Comparison of ENCODE assay signal across 16 mouse cellular contexts in genomic region chr11:116260259-116260658, GRCm38 (mm10). TPM values are rescaled to one million over a fixed set of nuclear protein-coding genes. Genes with fewer than 3 reads are reported as not detected.
DNase-seq lines count a peak whose midpoint lies in the region; ATAC-seq and TF ChIP-seq lines count a peak whose summit lies in the region.
"Had no signal": no experiment of that assay in that cellular context is flagged by ENCODE, and none has a peak within 500 bp of the region (broad histone marks: within the 10 kb centered on the region; RNA-seq: fewer than 3 reads in every experiment).

No protein-coding gene starts in this region.

- no peak for TF ChIP-seq POLR2A in kidney, adult 2 months (IDR thresholded peaks at IDR 0.05; ENCODE audit: low read depth, low read length)
- no peak for TF ChIP-seq POLR2A in lung, adult 2 months (IDR thresholded peaks at IDR 0.05; ENCODE audit: borderline replicate concordance, extremely low read depth, low read depth, low read length)

- H3K4me2 ChIP-seq in kidney, embryonic 14.5 days (replicated peaks; ENCODE audit: low read depth, low read length), result no peak overlapping the region
- no peak overlapping the region for H3K4me2 ChIP-seq in embryonic facial prominence, embryonic 14.5 days (ENCODE audit: low read depth, low read length)
- H3K4me2 ChIP-seq: neural tube, embryonic 13.5 days had no signal

- H3K27me3 ChIP-seq in kidney, embryonic 14.5 days (ENCODE audit: control insufficient read depth, insufficient read depth, low read length), result no peaks in the 10 kb centered on the region
- H3K27me3 ChIP-seq in kidney, adult 2 months (replicated peaks; ENCODE audit: control insufficient read depth, insufficient read depth, low read length), result no peaks in the 10 kb centered on the region
- H3K27me3 ChIP-seq in embryonic facial prominence, embryonic 14.5 days (replicated peaks; ENCODE audit: control insufficient read depth, insufficient read depth, low read length), result no peaks in the 10 kb centered on the region
- H3K27me3 ChIP-seq: neural tube, embryonic 13.5 days had no signal

- no peak overlapping the region for H3K9ac ChIP-seq in kidney, embryonic 14.5 days (ENCODE audit: low read depth, low read length)
- no peak overlapping the region for H3K9ac ChIP-seq in embryonic facial prominence, embryonic 14.5 days (ENCODE audit: low read depth, low read length)
- H3K9ac ChIP-seq: neural tube, embryonic 13.5 days had no signal

- no peak overlapping the region for H3K4me3 ChIP-seq in kidney, embryonic 14.5 days (ENCODE audit: low read length)
- no peak overlapping the region for H3K4me3 ChIP-seq in kidney, adult 2 months (ENCODE audit: insufficient read depth, low read depth, low read length)
- no peak overlapping the region for H3K4me3 ChIP-seq in embryonic facial prominence, embryonic 14.5 days (ENCODE audit: low read depth, low read length)
- no peak overlapping the region for H3K4me3 ChIP-seq in lung, adult 2 months (replicated peaks; ENCODE audit: extremely low read depth, low read depth, low read length)
- H3K4me3 ChIP-seq: neural tube, embryonic 13.5 days had no signal

- peaks cover 87% of the 10 kb centered on the region for H3K36me3 ChIP-seq in kidney, embryonic 14.5 days (ENCODE audit: control insufficient read depth, insufficient read depth, low read length)
- peaks cover 4% of the 10 kb centered on the region; the same call in 1 of the 2 replicates for H3K36me3 ChIP-seq in kidney, adult 2 months (ENCODE audit: control insufficient read depth, insufficient read depth, low read length)
- peaks cover 97% of the 10 kb centered on the region for H3K36me3 ChIP-seq in embryonic facial prominence, embryonic 14.5 days (ENCODE audit: control insufficient read depth, insufficient read depth, low read length)

- TF ChIP-seq CTCF in kidney, adult 2 months (conservative IDR thresholded peaks at IDR 0.05; ENCODE audit: insufficient read depth, insufficient read length, low read depth, low read length), result no peak
- TF ChIP-seq CTCF in lung, adult 2 months (IDR thresholded peaks at IDR 0.05; ENCODE audit: insufficient read depth, low read length), result no peak

- peak overlapping the region; percentile 53; the same call in 1 of the 2 replicates for H3K27ac ChIP-seq in kidney, embryonic 14.5 days (ENCODE audit: low read depth, low read length)
- no peak overlapping the region for H3K27ac ChIP-seq in kidney, adult 2 months (ENCODE audit: insufficient read depth, low read depth, low read length)
- H3K27ac ChIP-seq in embryonic facial prominence, embryonic 14.5 days (replicated peaks; ENCODE audit: low read depth, low read length), result no peak overlapping the region
- H3K27ac ChIP-seq: hindbrain, postnatal 0 days; neural tube, embryonic 13.5 days had no signal

- no peak for DNase-seq in kidney, adult 2 months
- no peak for DNase-seq in embryonic facial prominence, embryonic 14.5 days (ENCODE audit: low spot score)
- DNase-seq in lung, adult 2 months, result peak; percentile 70
- no peak for DNase-seq in cerebellum, adult 11 months
- no peak for DNase-seq in embryo, embryonic 10.5 days (ENCODE audit: low spot score)
- no peak for DNase-seq in adrenal gland, postnatal 10 days
- DNase-seq: cerebellum, postnatal 10 days; heart, adult 18-20 months; kidney, postnatal 4 days; layer of hippocampus, postnatal 36 days had no signal

- ATAC-seq in kidney, embryonic 14.5 days (ENCODE audit: low FRiP score, low TSS enrichment), result no peak
- 0 out of 2 replicates have a peak, but pooled peaks have one; percentile 41 for ATAC-seq in embryonic facial prominence, embryonic 14.5 days (ENCODE audit: low read depth)
- ATAC-seq in megakaryocyte progenitor cell, adult 5-6 weeks (replicated peaks; ENCODE audit: poor library complexity), result 0 out of 2 replicates have a peak, but pooled peaks have one; percentile 12
- ATAC-seq: hindbrain, postnatal 0 days had no signal

- 0 out of 2 replicates have a peak, but pooled peaks cover 7% of the 10 kb centered on the region for H3K4me1 ChIP-seq in kidney, embryonic 14.5 days (ENCODE audit: control insufficient read depth, insufficient read depth, low read length)
- H3K4me1 ChIP-seq in kidney, adult 2 months (ENCODE audit: control insufficient read depth, insufficient read depth, low read length), result peaks cover 5% of the 10 kb centered on the region
- no peaks in the 10 kb centered on the region for H3K4me1 ChIP-seq in embryonic facial prominence, embryonic 14.5 days (ENCODE audit: control insufficient read depth, insufficient read depth, low read length)
- H3K4me1 ChIP-seq in lung, adult 2 months (ENCODE audit: control insufficient read depth, insufficient read depth, low read length), result no peaks in the 10 kb centered on the region
- H3K4me1 ChIP-seq: neural tube, embryonic 13.5 days had no signal

- 68% methylated on average over 7 of the region's 7 CpGs for WGBS in kidney, embryonic 14.5 days
- WGBS in kidney, adult 2 months, result 56% methylated on average over 7 of the region's 7 CpGs
- WGBS in embryonic facial prominence, embryonic 14.5 days, result 80% methylated on average over 7 of the region's 7 CpGs
- WGBS in lung, adult 2 months, result 69% methylated on average over 7 of the region's 7 CpGs

- no peaks in the 10 kb centered on the region for H3K9me3 ChIP-seq in kidney, embryonic 14.5 days (ENCODE audit: control insufficient read depth, low read length)
- H3K9me3 ChIP-seq in embryonic facial prominence, embryonic 14.5 days (ENCODE audit: control insufficient read depth, low read length), result no peaks in the 10 kb centered on the region
- H3K9me3 ChIP-seq: neural tube, embryonic 13.5 days had no signal

RNA-seq across cellular contexts. Expression of gene Srp68, which starts 13.8 kb away (rescaled TPM):
- 60.6 and 85.6 TPM in 2 replicates for polyA plus RNA-seq in kidney, embryonic 14.5 days (2014; fragmentation: Nextera tagmentation; extraction: Ambion mirVana)
- polyA plus RNA-seq in kidney, adult 2 months (2012; rRNA removed), result 53.7 and 53.8 TPM in 2 replicates
- 91.9 and 92.5 TPM in 2 replicates for polyA plus RNA-seq in embryonic facial prominence, embryonic 14.5 days (2014; fragmentation: Nextera tagmentation; extraction: Ambion mirVana)
- polyA plus RNA-seq in lung, adult 2 months (2012; rRNA removed), result 29.7 and 42.9 TPM in 2 replicates
- 59.1 and 65.6 TPM in 2 replicates for total RNA-seq in megakaryocyte progenitor cell, adult 5-6 weeks (2015)
- 63.1 and 67.3 TPM in 2 replicates for total RNA-seq in megakaryocyte progenitor cell, adult 5-6 weeks (2017)
- 10 to 100 TPM; 63.3 to 64.9 TPM for total RNA-seq in adrenal gland, postnatal 10 days (2021)

RNA-seq across cellular contexts. Expression of gene Galr2, which starts 20.5 kb away (rescaled TPM):
- 0.13 TPM in 1 of 2 replicates, not detected in the other for polyA plus RNA-seq in kidney, embryonic 14.5 days (2014; fragmentation: Nextera tagmentation; extraction: Ambion mirVana)
- polyA plus RNA-seq in kidney, adult 2 months (2012; rRNA removed), result 3.3 and 5.3 TPM in 2 replicates
- 0.29 and 0.60 TPM in 2 replicates for polyA plus RNA-seq in embryonic facial prominence, embryonic 14.5 days (2014; fragmentation: Nextera tagmentation; extraction: Ambion mirVana)
- 0.10 and 0.18 TPM in 2 replicates for polyA plus RNA-seq in lung, adult 2 months (2012; rRNA removed)
- not detected in 2 replicates for total RNA-seq in megakaryocyte progenitor cell, adult 5-6 weeks (2015)
- not detected in 2 replicates for total RNA-seq in megakaryocyte progenitor cell, adult 5-6 weeks (2017)
- under 1 TPM; 0.15 to 0.36 TPM for total RNA-seq in adrenal gland, postnatal 10 days (2021)
- total RNA-seq: heart, adult 18-20 months; heart, postnatal 25 days; hindbrain, postnatal 0 days; layer of hippocampus, postnatal 36 days had no signal
- polyA plus RNA-seq: forebrain, embryonic 11.5 days had no signal

RNA-seq across cellular contexts. Expression of gene Evpl, which starts 22.4 kb away (rescaled TPM):
- polyA plus RNA-seq in kidney, embryonic 14.5 days (2014; fragmentation: Nextera tagmentation; extraction: Ambion mirVana), result 1.4 and 2.6 TPM in 2 replicates
- 6.8 and 7.1 TPM in 2 replicates for polyA plus RNA-seq in kidney, adult 2 months (2012; rRNA removed)
- polyA plus RNA-seq in embryonic facial prominence, embryonic 14.5 days (2014; fragmentation: Nextera tagmentation; extraction: Ambion mirVana), result 9.5 and 10.1 TPM in 2 replicates
- 3.6 and 16.8 TPM in 2 replicates for polyA plus RNA-seq in lung, adult 2 months (2012; rRNA removed)
- total RNA-seq in megakaryocyte progenitor cell, adult 5-6 weeks (2015), result 0.05 and 0.24 TPM in 2 replicates
- 1.2 and 2.0 TPM in 2 replicates for total RNA-seq in megakaryocyte progenitor cell, adult 5-6 weeks (2017)
- total RNA-seq in adrenal gland, postnatal 10 days (2021), result 1 to 10 TPM; 1.4 to 1.7 TPM

RNA-seq across cellular contexts. Expression of gene Exoc7, which starts 46.8 kb away (rescaled TPM):
- 49.6 and 66.3 TPM in 2 replicates for polyA plus RNA-seq in kidney, embryonic 14.5 days (2014; fragmentation: Nextera tagmentation; extraction: Ambion mirVana)
- polyA plus RNA-seq in kidney, adult 2 months (2012; rRNA removed), result 33.2 and 33.5 TPM in 2 replicates
- 60.5 and 71.2 TPM in 2 replicates for polyA plus RNA-seq in embryonic facial prominence, embryonic 14.5 days (2014; fragmentation: Nextera tagmentation; extraction: Ambion mirVana)
- polyA plus RNA-seq in lung, adult 2 months (2012; rRNA removed), result 29.9 and 33.2 TPM in 2 replicates
- 29.1 and 44.3 TPM in 2 replicates for total RNA-seq in megakaryocyte progenitor cell, adult 5-6 weeks (2015)
- 21.7 and 22.1 TPM in 2 replicates for total RNA-seq in megakaryocyte progenitor cell, adult 5-6 weeks (2017)
- 10 to 100 TPM; 57.0 to 70.2 TPM for total RNA-seq in adrenal gland, postnatal 10 days (2021)
